Mouse (Mus musculus) mature B cell (primary cell): Measurements from ENCODE around the gene Brip1.

Experiments
- in situ Hi-C: fragments of 300-500 bp; cut with MboI; formaldehyde crosslinking; loops from 2 replicates; pipeline ENCODE4 v1.14.3; 2019

The Brip1 gene

GRCm38 (mm10) chr11:86115955-86116354, 85.0 kb downstream of the Brip1 start:
- in situ Hi-C loops = no loop called here

DNA sequence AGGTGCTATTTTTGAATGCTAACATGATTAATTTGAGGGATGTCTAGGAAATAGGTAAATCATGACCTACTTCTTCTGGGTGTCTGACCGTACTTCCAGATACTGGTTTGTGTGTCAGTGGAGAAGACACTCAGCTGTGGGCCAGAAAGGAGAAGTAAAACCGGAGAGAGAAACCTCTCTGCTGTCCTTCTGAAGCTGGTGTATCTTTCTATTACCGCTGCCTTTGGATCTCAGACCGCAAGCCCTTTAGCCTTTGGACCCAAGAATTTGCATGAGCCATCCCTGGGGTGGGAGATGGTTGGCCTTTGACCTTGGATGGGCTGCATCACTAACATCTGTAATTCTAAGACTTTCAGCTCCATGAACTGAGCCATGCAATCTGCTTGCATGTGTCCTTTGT, 93.7 kb downstream of the Brip1 start:
- in situ Hi-C loops = no loop called here

DNA sequence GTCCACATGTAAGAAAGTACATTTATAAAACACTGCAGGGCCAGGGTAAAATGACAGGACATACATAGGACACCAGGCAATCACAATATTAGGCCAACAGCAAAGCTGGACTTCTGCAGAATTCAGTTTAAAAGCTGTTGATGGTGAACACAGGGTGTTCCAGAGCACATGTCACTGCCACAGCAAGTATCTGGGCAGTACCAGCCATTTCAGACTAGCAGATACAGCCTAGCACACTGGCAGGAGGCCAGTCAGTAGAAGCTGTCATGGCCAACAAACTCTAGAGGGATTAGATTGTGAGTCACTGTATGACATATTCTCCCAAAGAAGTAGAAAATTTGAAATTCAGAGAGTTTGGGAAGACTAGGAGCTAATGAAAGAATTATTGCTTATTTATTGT, 94.4 kb downstream of the Brip1 start:
- in situ Hi-C loops = no loop called here

GRCm38 (mm10) chr11:86101191-86101590, 99.8 kb downstream of the Brip1 start:
- in situ Hi-C loops = no loop called here

- in situ Hi-C loops = no loop called here
Measured at GRCm38 (mm10) chr11:86099341-86099740, 101.7 kb downstream of the Brip1 start.

DNA sequence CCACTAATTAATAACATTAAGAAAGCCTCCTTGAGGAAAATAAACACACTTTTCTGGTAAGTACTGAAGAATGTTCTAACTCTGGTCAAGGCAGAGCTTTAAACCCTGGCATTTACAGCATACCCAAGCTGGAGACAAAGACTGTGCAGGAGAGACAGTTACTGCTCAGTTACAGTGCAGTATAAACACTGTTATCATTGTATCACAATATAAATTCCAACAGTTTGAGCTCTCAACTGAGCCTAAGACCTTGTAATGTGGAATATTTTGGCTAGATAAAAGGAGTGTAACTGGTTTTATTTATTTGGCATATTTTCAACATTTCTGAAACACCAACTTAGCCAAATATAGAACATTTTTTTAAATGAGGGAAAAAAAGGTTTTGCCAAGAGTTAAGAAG, 112.2 kb downstream of the Brip1 start:
- in situ Hi-C loops = no loop called here

- in situ Hi-C loops = no loop called here
Measured at GRCm38 (mm10) chr11:86084522-86084921, 116.5 kb downstream of the Brip1 start.

DNA sequence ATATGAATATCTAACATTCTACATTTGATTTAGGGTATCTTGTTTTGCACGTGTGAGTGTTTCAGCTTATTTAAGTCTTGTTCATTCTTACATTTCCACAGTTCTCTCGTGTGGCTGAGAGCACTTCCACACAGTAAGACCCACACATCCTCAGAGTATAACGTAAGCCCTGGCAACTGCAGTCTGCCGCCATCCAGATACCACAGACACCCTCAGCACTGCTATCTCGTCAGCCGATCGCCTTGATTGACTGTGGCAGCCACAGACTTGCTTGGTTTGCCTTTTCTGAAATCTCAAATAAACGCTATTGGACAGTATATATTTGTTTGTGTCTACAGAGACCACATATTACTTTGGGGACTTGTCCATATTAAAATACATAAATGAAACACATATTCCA, 123.0 kb downstream of the Brip1 start:
- in situ Hi-C loops = no loop called here

GRCm38 (mm10) chr11:86076966-86077365, 124.0 kb downstream of the Brip1 start:
- in situ Hi-C loops = no loop called here

GRCm38 (mm10) chr11:86076403-86076802, 124.6 kb downstream of the Brip1 start:
- in situ Hi-C loops = no loop called here

DNA sequence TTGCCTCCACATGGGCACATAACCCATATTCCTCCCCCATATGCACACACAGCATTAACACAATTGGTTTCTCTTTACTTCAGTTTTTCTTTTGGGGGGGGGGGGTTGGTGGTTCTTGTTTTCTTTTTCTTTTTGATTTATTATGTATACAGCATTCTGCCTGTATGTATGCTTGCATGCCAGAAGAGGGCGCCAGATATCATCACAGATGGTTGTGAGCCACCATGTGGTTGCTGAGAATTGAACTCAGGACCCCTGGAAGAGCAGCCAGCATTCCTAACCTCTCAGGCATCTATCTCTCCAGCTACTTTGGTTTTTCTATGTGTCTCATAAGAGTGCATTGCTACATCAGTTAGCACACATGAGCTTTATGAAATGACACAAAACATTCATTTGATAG, 125.6 kb downstream of the Brip1 start:
- in situ Hi-C loops = no loop called here

- in situ Hi-C loops = no loop called here
Measured at GRCm38 (mm10) chr11:86068651-86069050, 132.3 kb downstream of the Brip1 start.

- in situ Hi-C loops = no loop called here
Measured at GRCm38 (mm10) chr11:86067154-86067553, 133.8 kb downstream of the Brip1 start.

- in situ Hi-C loops = no loop called here
Measured at GRCm38 (mm10) chr11:86064881-86065280, 136.1 kb downstream of the Brip1 start.

DNA sequence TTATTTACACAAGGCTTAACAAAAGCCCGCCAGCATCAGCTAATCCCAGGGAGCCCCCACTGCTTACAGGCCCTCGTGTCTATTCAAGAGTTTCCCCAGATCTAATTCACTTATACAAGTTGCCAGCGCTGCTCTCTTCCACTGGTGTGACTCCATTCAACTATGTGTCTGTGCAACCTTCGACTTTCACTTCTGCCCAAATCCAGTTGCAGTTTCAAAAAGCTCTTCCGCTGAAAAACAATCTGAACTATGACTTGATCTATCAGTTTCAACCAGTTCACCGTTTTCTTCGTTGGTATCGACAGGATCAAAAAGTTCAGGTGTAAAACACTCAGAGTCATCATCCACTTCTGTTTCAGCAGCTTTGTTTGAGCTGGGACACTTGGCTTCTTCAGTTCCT, 139.8 kb downstream of the Brip1 start:
- in situ Hi-C loops = no loop called here

- in situ Hi-C loops = no loop called here
Measured at GRCm38 (mm10) chr11:86059123-86059522, 141.9 kb downstream of the Brip1 start.

GRCm38 (mm10) chr11:86055806-86056205, 145.2 kb downstream of the Brip1 start:
- in situ Hi-C loops = no loop called here

DNA sequence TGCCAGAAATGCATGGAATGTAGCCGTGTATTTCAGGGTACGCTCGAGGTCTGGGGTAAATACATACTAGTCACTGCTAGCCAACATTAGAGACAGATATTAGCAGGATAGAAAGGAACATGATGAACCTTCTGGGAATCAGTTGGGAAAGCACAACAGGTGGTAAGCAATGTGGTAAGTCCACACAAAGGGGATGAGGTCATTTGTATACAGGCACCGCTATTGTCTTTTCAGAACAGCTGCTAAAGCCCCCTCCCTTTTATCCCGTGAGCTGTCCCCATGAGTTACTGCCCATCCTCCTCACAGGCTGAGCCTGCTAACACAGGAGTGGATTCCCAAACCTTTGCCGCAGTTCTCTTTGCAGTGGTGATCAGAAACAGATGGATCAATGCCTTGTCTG, 149.6 kb downstream of the Brip1 start:
- in situ Hi-C loops = no loop called here

DNA sequence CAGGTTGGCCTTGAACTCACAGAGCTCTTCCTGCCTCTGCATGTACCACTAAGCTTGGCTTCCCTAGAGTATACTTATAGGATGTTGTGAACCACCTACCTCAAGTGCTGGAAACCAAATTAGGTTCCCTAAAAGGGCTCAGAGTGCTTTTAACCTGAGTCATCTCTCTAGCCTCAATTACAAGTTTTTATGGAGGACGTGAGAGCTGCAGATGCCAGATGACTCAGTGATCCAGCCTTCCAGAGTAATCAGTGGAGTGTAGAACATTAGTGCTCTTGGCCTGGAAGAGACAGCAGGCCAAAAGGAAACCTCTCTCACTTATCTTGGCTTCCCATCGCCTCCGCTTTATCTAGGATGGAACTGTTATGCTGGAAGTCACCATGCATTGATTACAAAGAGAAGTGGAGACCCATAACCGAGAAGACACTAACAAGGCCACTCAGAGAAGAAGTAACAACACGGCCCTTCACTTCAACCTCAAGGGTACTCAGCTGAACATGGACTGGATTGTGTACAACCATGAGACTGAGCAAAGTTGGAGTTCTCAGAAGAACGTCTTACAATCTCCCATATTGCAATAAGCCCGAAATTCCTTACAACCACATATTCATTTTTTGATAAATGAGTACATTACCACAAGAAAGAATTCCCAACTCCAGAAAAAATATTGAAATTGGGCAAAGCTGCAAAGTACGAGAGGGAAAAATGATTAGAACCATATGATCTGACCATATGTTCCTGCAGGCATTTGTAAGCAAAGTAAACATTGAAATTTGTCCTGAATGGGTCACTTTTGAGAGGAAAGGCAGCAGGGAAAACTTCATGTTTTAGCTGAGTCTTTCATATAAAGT, 150.3 kb downstream of the Brip1 start:
- in situ Hi-C loops = no loop called here

GRCm38 (mm10) chr11:86039994-86040393, 161.0 kb downstream of the Brip1 start:
- in situ Hi-C loops = no loop called here

- in situ Hi-C loops = no loop called here
Measured at GRCm38 (mm10) chr11:86039355-86039754, 161.6 kb downstream of the Brip1 start.

DNA sequence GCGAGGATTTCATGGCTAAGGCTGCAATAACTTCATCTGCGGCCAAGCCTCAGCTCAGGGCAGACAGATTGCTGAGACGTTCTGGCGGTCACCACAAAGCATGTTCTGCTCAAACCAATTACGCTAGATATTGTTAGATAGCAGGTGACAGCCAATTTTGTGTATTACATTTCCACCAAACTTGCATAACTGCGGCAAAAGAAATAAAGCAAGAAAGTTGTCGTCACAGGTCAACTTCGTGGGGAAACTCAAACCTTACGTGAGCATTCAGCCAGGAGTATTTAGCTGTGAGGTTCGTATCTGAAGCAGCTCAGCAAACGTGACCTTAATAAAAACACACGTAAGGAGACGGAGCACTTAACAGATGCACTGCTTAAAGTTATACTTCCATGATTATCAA, 162.3 kb downstream of the Brip1 start:
- in situ Hi-C loops = no loop called here

- in situ Hi-C loops = no loop called here
Measured at GRCm38 (mm10) chr11:86032910-86033309, 168.1 kb downstream of the Brip1 start.

DNA sequence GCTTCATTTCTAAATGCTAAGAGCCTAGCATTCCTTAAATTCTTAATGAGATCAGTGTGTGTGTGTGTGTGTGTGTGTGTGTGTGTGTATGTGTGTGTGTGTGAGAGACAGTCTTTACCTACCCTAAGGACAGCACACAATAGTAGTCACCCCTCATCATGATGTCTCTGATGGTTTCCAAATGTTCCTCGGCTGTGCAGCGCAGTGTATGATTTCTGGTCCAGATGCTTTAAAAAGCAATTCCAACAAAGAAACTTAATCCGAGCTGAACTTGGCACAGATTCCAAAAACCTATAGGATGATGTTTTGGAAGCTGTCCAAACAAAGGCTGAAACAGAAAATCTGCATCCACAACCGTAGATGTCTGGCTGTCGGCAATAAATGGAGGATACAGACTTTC, 173.0 kb downstream of the Brip1 start:
- in situ Hi-C loops = no loop called here
